Mouse (Mus musculus) CH12.LX (cell line): ENCODE measurements around the gene Mok. TPM values are rescaled to one million over a fixed set of nuclear protein-coding genes. Genes with fewer than 3 reads are reported as not detected.

Source experiments
- DNase-seq: peaks from one replicate; pipeline ENCODE4 v3.0.0-alpha.2; 2013; ENCODE audit errors: extremely low read depth
- H3K27ac ChIP-seq: 2 replicates; pipeline ENCODE4 v1.5.1; 2012; ENCODE audit warnings: low read depth, mild to moderate bottlenecking, control low read depth, moderate library complexity; ENCODE audit not compliant: insufficient read depth
- H3K27me3 ChIP-seq: replicated peaks from 2 replicates; pipeline ENCODE3; 2012; ENCODE audit warnings: inconsistent platforms
- H3K36me3 ChIP-seq, 2 experiments: replicated peaks in 1 of 2; 2 replicates each; pipeline versions ENCODE3 to v1.6.1; 2012; ENCODE audit warnings: inconsistent platforms in 1 of 2, low read length in 1 of 2, mild to moderate bottlenecking in 1 of 2, mixed read lengths in 1 of 2, moderate library complexity in 1 of 2; ENCODE audit not compliant: control insufficient read depth in 1 of 2, insufficient read depth in 1 of 2
- H3K4me1 ChIP-seq, 2 experiments: 2 replicates each; pipeline ENCODE4 v1.6.1; 2012; ENCODE audit warnings: inconsistent platforms in 1 of 2, moderate library complexity in 1 of 2; ENCODE audit not compliant: insufficient read depth in 2 of 2, control insufficient read depth in 1 of 2
- H3K4me2 ChIP-seq: 2 replicates; pipeline ENCODE4 v1.6.1; 2012; ENCODE audit warnings: low read depth, mild to moderate bottlenecking, control low read depth; ENCODE audit not compliant: poor library complexity, insufficient read depth, severe bottlenecking
- H3K4me3 ChIP-seq, 3 experiments: fragments of 150-350 bp in 1 of 3; sonication (generic) in 1 of 3; replicated peaks in 1 of 3; 2 replicates each; pipeline versions ENCODE3 to v1.5.1; 2011 to 2012; ENCODE audit warnings: low read depth in 2 of 3, low read length in 2 of 3, mild to moderate bottlenecking in 2 of 3, moderate library complexity in 2 of 3, control low read depth in 1 of 3, improper control_type of control experiment in 1 of 3, inconsistent platforms in 1 of 3, mixed read lengths in 1 of 3; ENCODE audit not compliant: poor library complexity in 1 of 3
- H3K79me2 ChIP-seq: replicated peaks from 2 replicates; pipeline ENCODE4 v1.6.1; 2012; ENCODE audit warnings: mild to moderate bottlenecking, moderate library complexity; ENCODE audit not compliant: control insufficient read depth, poor library complexity, insufficient read depth, severe bottlenecking; ENCODE audit errors: extremely low read depth
- H3K9ac ChIP-seq: 2 replicates; pipeline ENCODE4 v1.6.1; 2012; ENCODE audit warnings: low read depth, mild to moderate bottlenecking, control low read depth, moderate library complexity; ENCODE audit not compliant: insufficient read depth
- H3K9me3 ChIP-seq: replicated peaks from 2 replicates; pipeline ENCODE3; 2012; ENCODE audit warnings: low read length, inconsistent platforms, mixed read lengths
- BHLHE40 ChIP-seq: IDR thresholded peaks from 2 replicates; pipeline ENCODE4 v1.6.1; 2011; ENCODE audit warnings: mild to moderate bottlenecking, low read depth, low read length, improper control_type of control experiment
- CTCF ChIP-seq, 2 experiments: IDR thresholded peaks in 1 of 2; conservative IDR thresholded peaks in 1 of 2; 2 replicates each; pipeline ENCODE4 v1.5.1; 2011 to 2012; ENCODE audit warnings: low read depth in 2 of 2, low read length in 2 of 2, improper control_type of control experiment in 1 of 2, inconsistent platforms in 1 of 2, mild to moderate bottlenecking in 1 of 2, moderate library complexity in 1 of 2
- E2F4 ChIP-seq: IDR thresholded peaks from 2 replicates; pipeline ENCODE4 v1.6.1; 2011; ENCODE audit warnings: low read depth, low read length, improper control_type of control experiment; ENCODE audit not compliant: insufficient replicate concordance
- ELF1 ChIP-seq: IDR thresholded peaks from 2 replicates; pipeline ENCODE4 v1.6.1; 2014; ENCODE audit warnings: low read depth, mild to moderate bottlenecking, inconsistent platforms, low read length, improper control_type of control experiment
- EP300 ChIP-seq: IDR thresholded peaks from 2 replicates; pipeline ENCODE4 v1.6.1; 2011; ENCODE audit warnings: low read length, improper control_type of control experiment
- ETS1 ChIP-seq: conservative IDR thresholded peaks from 2 replicates; pipeline ENCODE4 v1.6.1; 2012; ENCODE audit warnings: low read depth, mild to moderate bottlenecking, inconsistent platforms, low read length, improper control_type of control experiment, moderate library complexity
- JUND ChIP-seq: conservative IDR thresholded peaks from 2 replicates; pipeline ENCODE4 v1.6.1; 2011; ENCODE audit warnings: low read depth, low read length, improper control_type of control experiment
- KAT2A ChIP-seq: IDR thresholded peaks from 2 replicates; pipeline ENCODE4 v1.6.1; 2012; ENCODE audit warnings: low read length, improper control_type of control experiment, inconsistent platforms; ENCODE audit not compliant: insufficient replicate concordance
- MEF2A ChIP-seq: IDR thresholded peaks from 2 replicates; pipeline ENCODE4 v1.6.1; 2014; ENCODE audit warnings: low read depth, mild to moderate bottlenecking, inconsistent platforms, low read length, improper control_type of control experiment, borderline replicate concordance
- MXI1 ChIP-seq: IDR thresholded peaks from 2 replicates; pipeline ENCODE4 v1.6.1; 2011; ENCODE audit warnings: mild to moderate bottlenecking, low read depth, low read length, improper control_type of control experiment
- NELFE ChIP-seq: IDR thresholded peaks from 2 replicates; pipeline ENCODE4 v1.6.1; 2011; ENCODE audit warnings: low read depth, low read length, improper control_type of control experiment
- NRF1 ChIP-seq: IDR thresholded peaks from 2 replicates; pipeline ENCODE4 v1.6.1; 2014; ENCODE audit warnings: low read depth, mild to moderate bottlenecking, inconsistent platforms, low read length, improper control_type of control experiment, moderate library complexity
- POLR2AphosphoS2 ChIP-seq: IDR thresholded peaks from 2 replicates; pipeline ENCODE4 v1.6.1; 2011; ENCODE audit warnings: low read depth, low read length, improper control_type of control experiment
- RCOR1 ChIP-seq: conservative IDR thresholded peaks from 2 replicates; pipeline ENCODE4 v1.6.1; 2012; ENCODE audit warnings: low read depth, mild to moderate bottlenecking, inconsistent platforms, low read length, improper control_type of control experiment
- SIN3A ChIP-seq: IDR thresholded peaks from 2 replicates; pipeline ENCODE4 v1.6.1; 2012; ENCODE audit warnings: low read length, improper control_type of control experiment, inconsistent platforms
- SMC3 ChIP-seq: IDR thresholded peaks from 2 replicates; pipeline ENCODE4 v1.6.1; 2011; ENCODE audit warnings: low read depth, low read length, improper control_type of control experiment
- TBP ChIP-seq: conservative IDR thresholded peaks from 2 replicates; pipeline ENCODE4 v1.6.1; 2011; ENCODE audit warnings: low read depth, low read length, improper control_type of control experiment
- UBTF ChIP-seq: IDR thresholded peaks from 2 replicates; pipeline ENCODE4 v1.6.1; 2012; ENCODE audit warnings: low read depth, mild to moderate bottlenecking, inconsistent platforms, low read length, improper control_type of control experiment, moderate library complexity
- USF1 ChIP-seq: IDR thresholded peaks from 2 replicates; pipeline ENCODE4 v1.6.1; 2014; ENCODE audit warnings: low read depth, mild to moderate bottlenecking, inconsistent platforms, low read length, improper control_type of control experiment
- USF2 ChIP-seq: conservative IDR thresholded peaks from 2 replicates; pipeline ENCODE4 v1.6.1; 2011; ENCODE audit warnings: low read depth, low read length, improper control_type of control experiment
- ZC3H11A ChIP-seq: IDR thresholded peaks from 2 replicates; pipeline ENCODE4 v1.6.1; 2012; ENCODE audit warnings: low read depth, mild to moderate bottlenecking, inconsistent platforms, low read length, improper control_type of control experiment
- ZMIZ1 ChIP-seq: IDR thresholded peaks from 2 replicates; pipeline ENCODE4 v1.6.1; 2012; ENCODE audit warnings: low read depth, mild to moderate bottlenecking, inconsistent platforms, low read length, improper control_type of control experiment
- dilution Hi-C: fragments of 300-500 bp; cut with MboI; formaldehyde crosslinking; loops from 2 replicates; pipeline ENCODE4 v1.14.3; 2020; ENCODE audit warnings: low sequenced_read_pairs; ENCODE audit not compliant: extremely low pct_unique_long_range_greater_than_20kb, extremely low pct_ligation_motif_present
- in situ Hi-C: fragments of 300-500 bp; cut with MboI; formaldehyde crosslinking; loops from 3 replicates; pipeline ENCODE4 v1.14.3; 2019; ENCODE audit warnings: low sequenced_read_pairs, low pct_ligation_motif_present, low pct_unique_long_range_greater_than_20kb, mixed read lengths
- polyA plus RNA-seq: library from polyadenylated mRNA; unstranded; fragments of >175 nt; gene quantifications from 2 replicates; pipeline ENCODE4 v1.2.1, GENCODE M21; 2012; ENCODE audit warnings: low read depth; ENCODE audit not compliant: insufficient read length
- total RNA-seq, 2 experiments: library from RNA; depleted of rRNA; stranded (reverse); fragments of 300-350 nt in 1 of 2; fragments of >200 nt in 1 of 2; gene quantifications; 2 replicates each; pipeline ENCODE4 v1.2.3; 2012 to 2014

Gene Mok
- total and polyA plus RNA-seq, 3 experiments = 7.1 to 11.0 (median 9.8) TPM

DNA sequence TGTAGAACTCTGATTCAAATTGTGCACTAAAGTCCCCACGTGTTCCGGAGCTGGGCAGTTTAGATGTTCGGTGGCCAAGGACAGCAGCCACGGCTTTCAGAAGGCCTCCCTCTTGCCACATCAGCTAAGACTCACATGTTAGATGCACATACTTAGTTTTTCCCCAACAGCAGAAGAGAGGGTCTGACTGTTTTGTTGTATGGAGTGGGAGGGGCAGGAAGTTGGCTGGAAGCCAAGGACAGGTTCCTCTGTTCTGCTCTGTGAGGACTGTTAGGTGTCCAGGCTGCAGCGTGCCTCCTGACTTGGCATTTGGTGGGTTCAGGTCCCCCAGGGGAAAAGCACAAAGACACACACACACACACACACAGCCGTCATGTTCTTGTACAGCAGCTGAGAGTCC, 45.7 kb downstream of the Mok start:
- TF ChIP-seq JUND = no peak
- no peak for TF ChIP-seq CTCF (conservative IDR thresholded peaks at IDR 0.05 in 1 of 2, IDR thresholded peaks at IDR 0.05 in 1 of 2; ENCODE audit: low read depth in 2 of 2, low read length in 2 of 2)
- TF ChIP-seq SIN3A = no peak
- TF ChIP-seq NELFE = no peak
- no peak for TF ChIP-seq USF1
- no peak for TF ChIP-seq ZC3H11A
- no peak for TF ChIP-seq E2F4
- TF ChIP-seq SMC3 = no peak
- no peak for TF ChIP-seq MEF2A
- no peak for TF ChIP-seq ELF1
- TF ChIP-seq, all 38 proteins: peak for 0
- Histone ChIP-seq H3K9me3 (no peaks in the 10 kb centered on the region), H3K4me3 (no peak overlapping the region), H3K4me1 (no peaks in the 10 kb centered on the region), H3K27me3 (no peaks in the 10 kb centered on the region), H3K9ac (no peak overlapping the region), H3K4me2 (no peak overlapping the region), H3K27ac (no peak overlapping the region), H3K36me3 (peaks cover 26 to 76% of the 10 kb centered on the region in 2 experiments), H3K79me2 (no peaks in the 10 kb centered on the region)
- in situ Hi-C loops = no loop called here
- DNase-seq = no peak
- dilution Hi-C loops = no loop called here

DNA sequence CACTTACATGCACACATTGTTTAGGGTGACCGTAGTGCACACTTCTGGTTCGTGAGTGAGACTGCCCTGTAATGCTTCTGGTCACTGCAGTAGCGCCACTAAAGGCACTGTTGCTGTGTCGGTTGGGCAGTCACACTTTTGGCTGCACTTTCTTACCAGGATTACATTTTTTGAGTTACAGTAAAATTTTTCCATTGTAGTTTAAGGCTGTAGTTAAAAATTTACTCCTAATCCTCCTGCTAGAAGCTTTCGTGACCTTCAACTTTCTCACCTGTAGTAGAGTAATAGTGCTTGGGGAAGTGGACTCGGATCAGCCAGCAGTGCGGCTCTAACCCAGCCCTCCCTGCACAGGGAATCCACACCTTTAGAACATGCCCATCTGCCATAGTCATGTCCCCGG, 49.7 kb downstream of the Mok start:
- Histone ChIP-seq H3K9me3 (no peaks in the 10 kb centered on the region), H3K36me3 (peaks cover 28 to 73% of the 10 kb centered on the region in 2 experiments), H3K27ac (no peak overlapping the region), H3K27me3 (no peaks in the 10 kb centered on the region), H3K9ac (no peak overlapping the region), H3K4me3 (no peak overlapping the region), H3K79me2 (no peaks in the 10 kb centered on the region), H3K4me1 (peaks cover 0 to 10% of the 10 kb centered on the region in 2 experiments; a peak in 1 of 4 replicates), H3K4me2 (no peak overlapping the region)
- in situ Hi-C loops (no loop called here), dilution Hi-C loops (no loop called here)
- TF ChIP-seq MXI1 (no peak), NRF1 (no peak), USF2 (no peak), ZC3H11A (no peak), POLR2AphosphoS2 (no peak), ELF1 (no peak), ZMIZ1 (no peak), RCOR1 (no peak), TBP (no peak), UBTF (no peak), MEF2A (no peak), USF1 (no peak), EP300 (no peak), KAT2A (no peak), BHLHE40 (no peak), ETS1 (no peak)
- DNase-seq = no peak
